Mouse (Mus musculus): ENCODE measurements around the gene Tfeb. TPM values are rescaled to one million over a fixed set of nuclear protein-coding genes. Genes with fewer than 3 reads are reported as not detected.

The Tfeb gene
- polyA plus RNA-seq, 1 experiment from 2014 or later = 3.0 TPM

GRCm38 (mm10) chr17:47707961-47708360 lies 28.9 kb upstream of the Tfeb start:
- H3K4me3 ChIP-seq (ENCODE audit: low read depth, low read length) = no peak overlapping the region
- no peak overlapping the region for H3K27ac ChIP-seq (ENCODE audit: low read length)
- no peak for ATAC-seq
- H3K9me3 ChIP-seq (replicated peaks; ENCODE audit: control insufficient read depth, low read length, poor library complexity, severe bottlenecking) = no peaks in the 10 kb centered on the region
- H3K4me2 ChIP-seq (ENCODE audit: low read length) = no peak overlapping the region
- 81% methylated on average over 3 of the region's 3 CpGs for WGBS
- peaks cover 5% of the 10 kb centered on the region; the same call in 1 of the 2 replicates for H3K36me3 ChIP-seq (ENCODE audit: control insufficient read depth, insufficient read depth, low read length)
- H3K4me1 ChIP-seq (ENCODE audit: control insufficient read depth, insufficient read depth, low read length) = peaks cover 2% of the 10 kb centered on the region; the same call in 1 of the 2 replicates
- no peaks in the 10 kb centered on the region for H3K27me3 ChIP-seq (ENCODE audit: control insufficient read depth, insufficient read depth, low read depth, low read length)
- H3K9ac ChIP-seq (ENCODE audit: low read depth, low read length) = no peak overlapping the region

GRCm38 (mm10) chr17:47708972-47709371 lies 27.9 kb upstream of the Tfeb start:
- ATAC-seq = no peak

GRCm38 (mm10) chr17:47710036-47710435 lies 26.8 kb upstream of the Tfeb start:
- H3K27ac ChIP-seq (ENCODE audit: low read length) = no peak overlapping the region

More at GRCm38 (mm10) chr17:47708972-47709371, 27.9 kb upstream of the Tfeb start:
- H3K4me3 ChIP-seq (ENCODE audit: low read depth, low read length) = no peak overlapping the region
- H3K27me3 ChIP-seq (ENCODE audit: control insufficient read depth, insufficient read depth, low read depth, low read length) = no peaks in the 10 kb centered on the region
- 84% methylated on average over 4 of the region's 4 CpGs for WGBS
- no peak overlapping the region for H3K27ac ChIP-seq (ENCODE audit: low read length)
- peaks cover 3% of the 10 kb centered on the region; the same call in 1 of the 2 replicates for H3K36me3 ChIP-seq (ENCODE audit: control insufficient read depth, insufficient read depth, low read length)
- H3K4me1 ChIP-seq (ENCODE audit: control insufficient read depth, insufficient read depth, low read length) = peaks cover 2% of the 10 kb centered on the region; the same call in 1 of the 2 replicates
- no peak overlapping the region for H3K4me2 ChIP-seq (ENCODE audit: low read length)
- H3K9me3 ChIP-seq (replicated peaks; ENCODE audit: control insufficient read depth, low read length, poor library complexity, severe bottlenecking) = no peaks in the 10 kb centered on the region
- H3K9ac ChIP-seq (ENCODE audit: low read depth, low read length) = no peak overlapping the region

GRCm38 (mm10) chr17:47711883-47712282 lies 24.9 kb upstream of the Tfeb start:
- ATAC-seq = no peak
- Histone ChIP-seq H3K4me3 (ENCODE audit: low read depth, low read length) (no peak overlapping the region), H3K9ac (ENCODE audit: low read depth, low read length) (no peak overlapping the region), H3K36me3 (ENCODE audit: control insufficient read depth, insufficient read depth, low read length) (no peaks in the 10 kb centered on the region), H3K27ac (ENCODE audit: low read length) (no peak overlapping the region), H3K9me3 (replicated peaks; ENCODE audit: control insufficient read depth, low read length, poor library complexity, severe bottlenecking) (no peaks in the 10 kb centered on the region), H3K27me3 (ENCODE audit: control insufficient read depth, insufficient read depth, low read depth, low read length) (no peaks in the 10 kb centered on the region), H3K4me2 (ENCODE audit: low read length) (no peak overlapping the region), H3K4me1 (ENCODE audit: control insufficient read depth, insufficient read depth, low read length) (peaks cover 2% of the 10 kb centered on the region; the same call in 1 of the 2 replicates)
- 65% methylated on average over 6 of the region's 6 CpGs for WGBS

More at GRCm38 (mm10) chr17:47710036-47710435, 26.8 kb upstream of the Tfeb start:
- no peak for ATAC-seq
- no peak overlapping the region for H3K4me3 ChIP-seq (ENCODE audit: low read depth, low read length)
- H3K4me2 ChIP-seq (ENCODE audit: low read length) = no peak overlapping the region
- no peaks in the 10 kb centered on the region for H3K9me3 ChIP-seq (replicated peaks; ENCODE audit: control insufficient read depth, low read length, poor library complexity, severe bottlenecking)
- no peaks in the 10 kb centered on the region for H3K36me3 ChIP-seq (ENCODE audit: control insufficient read depth, insufficient read depth, low read length)
- no peaks in the 10 kb centered on the region for H3K27me3 ChIP-seq (ENCODE audit: control insufficient read depth, insufficient read depth, low read depth, low read length)
- peaks cover 2% of the 10 kb centered on the region; the same call in 1 of the 2 replicates for H3K4me1 ChIP-seq (ENCODE audit: control insufficient read depth, insufficient read depth, low read length)
- H3K9ac ChIP-seq (ENCODE audit: low read depth, low read length) = no peak overlapping the region
- WGBS = 89% methylated on average over 3 of the region's 3 CpGs

- Histone ChIP-seq H3K9ac (ENCODE audit: low read depth, low read length) (peak overlapping the region; percentile 54; the same call in 1 of the 2 replicates), H3K9me3 (replicated peaks; ENCODE audit: control insufficient read depth, low read length, poor library complexity, severe bottlenecking) (no peaks in the 10 kb centered on the region), H3K4me1 (ENCODE audit: control insufficient read depth, insufficient read depth, low read length) (peaks cover 2% of the 10 kb centered on the region; the same call in 1 of the 2 replicates), H3K27ac (ENCODE audit: low read length) (peak overlapping the region; percentile 47; the same call in 1 of the 2 replicates), H3K4me3 (ENCODE audit: low read depth, low read length) (no peak overlapping the region), H3K36me3 (ENCODE audit: control insufficient read depth, insufficient read depth, low read length) (no peaks in the 10 kb centered on the region), H3K4me2 (ENCODE audit: low read length) (peak overlapping the region; percentile 37; the same call in 1 of the 2 replicates), H3K27me3 (ENCODE audit: control insufficient read depth, insufficient read depth, low read depth, low read length) (no peaks in the 10 kb centered on the region)
- 53% methylated on average over 22 of the region's 22 CpGs for WGBS
- peak; percentile 43; the same call in 1 of the 2 replicates for ATAC-seq
These were observed 23.8 kb upstream of the Tfeb start for GRCm38 (mm10) chr17:47712889-47713571.

- no peaks in the 10 kb centered on the region for H3K9me3 ChIP-seq (replicated peaks; ENCODE audit: control insufficient read depth, low read length, poor library complexity, severe bottlenecking)
These were observed 21.8 kb upstream of the Tfeb start for GRCm38 (mm10) chr17:47715037-47715436.

GRCm38 (mm10) chr17:47721183-47721582 lies 15.6 kb upstream of the Tfeb start:
- Histone ChIP-seq H3K27me3 (ENCODE audit: control insufficient read depth, insufficient read depth, low read depth, low read length) (no peaks in the 10 kb centered on the region), H3K9me3 (replicated peaks; ENCODE audit: control insufficient read depth, low read length, poor library complexity, severe bottlenecking) (no peaks in the 10 kb centered on the region), H3K4me3 (ENCODE audit: low read depth, low read length) (no peak overlapping the region), H3K4me2 (ENCODE audit: low read length) (no peak overlapping the region), H3K36me3 (ENCODE audit: control insufficient read depth, insufficient read depth, low read length) (no peaks in the 10 kb centered on the region), H3K9ac (ENCODE audit: low read depth, low read length) (no peak overlapping the region), H3K4me1 (ENCODE audit: control insufficient read depth, insufficient read depth, low read length) (no peaks in the 10 kb centered on the region), H3K27ac (ENCODE audit: low read length) (no peak overlapping the region)
- 87% methylated on average over 4 of the region's 4 CpGs for WGBS
- no peak for ATAC-seq

More at GRCm38 (mm10) chr17:47715037-47715436, 21.8 kb upstream of the Tfeb start:
- Histone ChIP-seq H3K27ac (ENCODE audit: low read length) (no peak overlapping the region), H3K27me3 (ENCODE audit: control insufficient read depth, insufficient read depth, low read depth, low read length) (no peaks in the 10 kb centered on the region), H3K36me3 (ENCODE audit: control insufficient read depth, insufficient read depth, low read length) (no peaks in the 10 kb centered on the region), H3K9ac (ENCODE audit: low read depth, low read length) (no peak overlapping the region), H3K4me1 (ENCODE audit: control insufficient read depth, insufficient read depth, low read length) (peaks cover 2% of the 10 kb centered on the region; the same call in 1 of the 2 replicates), H3K4me2 (ENCODE audit: low read length) (no peak overlapping the region), H3K4me3 (ENCODE audit: low read depth, low read length) (no peak overlapping the region)
- no peak for ATAC-seq
- WGBS = 55% methylated on average over 3 of the region's 3 CpGs

GRCm38 (mm10) chr17:47726566-47726965 lies 10.3 kb upstream of the Tfeb start, which contains the start of gene Pgc:
TSS of gene Pgc (plus strand) at chr17:47726842.
- Histone ChIP-seq H3K27ac (ENCODE audit: low read length) (no peak within 1 kb of the TSS), H3K4me2 (ENCODE audit: low read length) (no peak within 1 kb of the TSS), H3K4me1 (ENCODE audit: control insufficient read depth, insufficient read depth, low read length) (no peaks in the 10 kb centered on the region), H3K9me3 (replicated peaks; ENCODE audit: control insufficient read depth, low read length, poor library complexity, severe bottlenecking) (no peaks in the 10 kb centered on the region), H3K36me3 (ENCODE audit: control insufficient read depth, insufficient read depth, low read length) (no peaks in the 10 kb centered on the region), H3K4me3 (ENCODE audit: low read depth, low read length) (no peak within 1 kb of the TSS), H3K27me3 (ENCODE audit: control insufficient read depth, insufficient read depth, low read depth, low read length) (no peaks in the 10 kb centered on the region), H3K9ac (ENCODE audit: low read depth, low read length) (no peak within 1 kb of the TSS)
- 81% methylated on average over 11 of the region's 11 CpGs for WGBS
- no peak for ATAC-seq
